Mouse (Mus musculus): Measurements from ENCODE around the gene Vps51.

Gene Vps51

DNA sequence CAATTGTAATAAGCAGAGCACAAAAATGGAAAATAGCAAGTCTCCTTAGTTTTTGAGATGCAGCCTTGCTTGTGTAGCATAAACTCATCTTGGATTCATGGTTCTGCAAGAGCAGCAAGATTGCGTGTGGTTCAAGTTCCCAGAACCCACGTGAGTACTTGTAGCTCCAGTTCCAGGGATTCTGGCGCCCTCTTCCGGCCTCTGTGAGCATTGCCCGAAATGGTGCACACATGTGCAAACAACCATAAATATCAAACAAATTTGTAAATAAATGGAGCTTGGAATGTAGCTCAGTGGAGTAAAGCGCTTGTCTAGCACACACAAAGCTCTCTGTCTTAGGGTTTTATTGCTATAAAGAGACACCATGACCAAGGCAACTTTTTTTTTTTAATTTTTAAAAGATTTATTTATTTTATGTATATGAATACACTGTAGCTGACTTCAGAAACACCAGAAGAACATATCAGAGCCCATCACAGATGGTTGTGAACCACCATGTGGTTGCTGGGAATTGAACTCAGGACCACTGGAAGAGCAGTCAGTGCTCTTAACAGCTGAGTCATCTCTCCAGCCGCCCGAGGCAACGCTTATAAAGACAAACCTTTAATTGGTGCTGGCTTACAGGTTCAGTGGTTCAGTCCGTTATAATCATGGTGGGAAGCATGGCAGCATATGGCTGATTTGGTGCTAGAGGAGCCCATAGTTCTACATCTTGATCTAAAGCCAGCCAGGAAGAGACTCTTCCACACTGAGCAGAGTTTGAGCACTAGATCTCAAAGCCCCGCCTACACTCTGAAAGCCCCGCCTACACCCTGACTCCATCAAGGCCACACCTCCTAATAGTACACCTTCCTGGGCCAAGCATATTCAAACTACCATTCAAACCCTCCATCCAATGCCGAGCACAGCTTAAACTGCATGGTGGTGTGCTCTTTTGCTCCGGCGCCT is 58.6 kb downstream of the Vps51 start:
- intact Hi-C loops (cut with DNase I), result loop anchor here (1.0 to 5.0 kb wide), 2 partner anchors 36 to 53 kb away; no protein-coding TSS in a partner anchor

Small RNA genes lying within 50 kb of the gene (microRNA-seq; reads per million reads assigned to microRNA genes)
- gene Mir6988, result 1.0 to 2.2 reads per million in 2 experiments
